Mouse (Mus musculus): ENCODE data around the gene Nfxl1. TPM values are rescaled to one million over a fixed set of nuclear protein-coding genes. Genes with fewer than 3 reads are reported as not detected.
"Not testable (repeated sequence)": the region's sequence is repeated elsewhere in the genome, so short reads cannot be mapped to it uniquely, and the experiment has no call there.

The Nfxl1 gene
- 3.5 TPM in 2 replicates for polyA plus RNA-seq (2012; ENCODE audit: insufficient read depth, insufficient read length, missing spikeins)

DNA sequence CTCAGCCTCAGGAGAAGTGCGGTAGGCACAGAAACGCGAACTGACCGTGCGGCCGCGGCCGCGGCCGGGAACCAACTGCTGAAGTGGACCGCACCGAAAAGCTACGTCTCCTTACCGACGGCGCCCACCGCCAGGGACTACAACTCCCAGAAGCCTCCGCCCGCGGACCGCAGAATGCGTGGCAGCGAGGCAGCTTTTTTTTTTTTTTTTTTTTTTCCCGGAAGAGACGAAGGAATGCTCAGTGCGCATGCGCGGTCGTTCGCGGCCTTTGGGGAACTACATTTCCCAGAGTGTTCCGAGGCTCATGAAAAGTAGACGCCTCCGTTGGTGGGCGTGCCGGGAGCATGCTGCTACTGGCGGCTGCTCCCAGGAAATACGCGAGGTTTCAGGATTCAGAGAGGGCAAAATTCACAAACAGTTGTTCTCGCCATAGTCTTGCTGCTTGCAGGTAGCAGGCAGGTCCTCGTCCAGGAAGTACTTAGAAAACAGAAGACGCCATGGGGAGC lies at the start of gene Nfxl1:
TSS of gene Nfxl1 (minus strand) at position 141 of the 506 bp plus-strand sequence.
- H3K4me1 ChIP-seq (ENCODE audit: control insufficient read depth, insufficient read depth, insufficient read length, low read length): no peaks in the 10 kb centered on the region
- H3K27ac ChIP-seq (replicated peaks; ENCODE audit: low read depth, low read length): peak within 1 kb of the TSS; percentile 10; the same call in 1 of the 2 replicates
- peak within 1 kb of the TSS; percentile 86 for H3K4me3 ChIP-seq (ENCODE audit: insufficient read depth, low read depth, low read length)

DNA sequence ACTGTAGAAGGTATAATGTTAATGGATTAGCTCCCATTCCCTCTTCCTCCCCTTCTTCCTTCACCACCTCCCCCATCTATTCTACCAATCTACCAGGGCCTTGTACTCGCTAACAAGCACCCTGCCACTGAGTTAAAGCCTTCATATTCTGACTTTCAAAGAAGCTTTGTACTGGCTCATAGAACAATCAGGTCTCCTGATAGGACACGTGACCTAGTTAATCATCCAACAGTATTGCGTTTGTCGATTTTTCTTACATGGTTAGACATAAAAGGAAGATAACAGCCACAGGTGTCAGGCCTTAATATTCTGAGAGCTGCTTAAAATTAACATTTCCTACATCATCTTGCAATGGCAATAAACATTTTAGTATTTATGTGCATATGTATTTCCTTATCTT lies 43.7 kb upstream of the Nfxl1 start:
- Histone ChIP-seq H3K4me1 (ENCODE audit: control insufficient read depth, insufficient read depth, insufficient read length, low read length) (no peaks in the 10 kb centered on the region), H3K4me3 (ENCODE audit: insufficient read depth, low read depth, low read length) (no peak overlapping the region), H3K27ac (replicated peaks; ENCODE audit: low read depth, low read length) (no peak overlapping the region)

DNA sequence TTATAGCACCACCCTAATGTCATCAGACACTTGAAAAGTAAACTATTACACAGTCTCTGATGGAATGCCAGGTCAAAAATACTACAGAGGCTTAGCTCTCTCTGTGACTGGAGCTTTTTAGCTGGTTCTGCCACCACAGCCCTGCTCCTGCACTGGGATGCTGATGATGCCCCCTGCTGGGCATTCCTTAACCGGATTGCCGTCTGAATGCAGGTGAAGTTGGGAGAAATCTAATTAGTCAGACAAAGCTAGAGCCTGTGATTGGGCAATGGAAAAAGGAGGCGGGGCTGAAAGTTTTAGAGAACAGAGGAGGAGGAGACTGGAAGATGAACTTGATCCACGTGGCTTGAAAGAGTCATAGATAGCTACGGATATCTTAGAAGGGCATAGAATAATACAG lies 41.5 kb upstream of the Nfxl1 start:
- Histone ChIP-seq H3K27ac (replicated peaks; ENCODE audit: low read depth, low read length) (no peak overlapping the region), H3K4me1 (ENCODE audit: control insufficient read depth, insufficient read depth, insufficient read length, low read length) (no peaks in the 10 kb centered on the region), H3K4me3 (ENCODE audit: insufficient read depth, low read depth, low read length) (no peak overlapping the region)

DNA sequence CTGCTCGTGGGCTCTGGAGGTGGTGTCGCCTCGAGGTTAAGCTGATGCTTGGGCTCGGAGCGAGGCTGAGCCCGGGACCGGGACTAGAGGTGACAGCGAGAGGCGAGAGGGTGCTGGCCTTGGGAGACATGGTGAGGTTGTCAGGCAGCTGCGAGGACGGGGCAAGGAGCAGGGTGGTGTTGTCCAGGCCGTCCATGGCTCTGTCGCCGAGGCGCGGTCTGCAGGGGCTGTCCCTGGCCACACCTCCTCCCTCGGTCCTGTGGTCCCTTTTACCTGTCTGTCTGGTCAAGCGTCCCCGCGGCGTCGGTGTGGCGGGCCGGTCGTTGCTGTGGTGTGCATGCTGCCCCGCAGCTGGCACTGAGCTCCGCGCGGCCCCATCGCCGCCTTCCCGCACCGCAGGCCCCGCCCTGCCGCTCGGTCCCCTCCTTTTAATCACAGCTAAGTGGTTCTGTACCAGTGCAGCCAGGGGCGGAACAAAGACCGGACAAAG lies 27.8 kb upstream of the Nfxl1 start, which contains the start of gene Gm5868:
TSS of gene Gm5868 (minus strand) at position 360 of the 490 bp plus-strand sequence.
- Histone ChIP-seq H3K4me1 (ENCODE audit: control insufficient read depth, insufficient read depth, insufficient read length, low read length) (no peaks in the 10 kb centered on the region), H3K27ac (replicated peaks; ENCODE audit: low read depth, low read length) (no peak within 1 kb of the TSS), H3K4me3 (ENCODE audit: insufficient read depth, low read depth, low read length) (0 out of 2 replicates have a peak within 1 kb of the TSS, but pooled peaks have one; percentile 7)

DNA sequence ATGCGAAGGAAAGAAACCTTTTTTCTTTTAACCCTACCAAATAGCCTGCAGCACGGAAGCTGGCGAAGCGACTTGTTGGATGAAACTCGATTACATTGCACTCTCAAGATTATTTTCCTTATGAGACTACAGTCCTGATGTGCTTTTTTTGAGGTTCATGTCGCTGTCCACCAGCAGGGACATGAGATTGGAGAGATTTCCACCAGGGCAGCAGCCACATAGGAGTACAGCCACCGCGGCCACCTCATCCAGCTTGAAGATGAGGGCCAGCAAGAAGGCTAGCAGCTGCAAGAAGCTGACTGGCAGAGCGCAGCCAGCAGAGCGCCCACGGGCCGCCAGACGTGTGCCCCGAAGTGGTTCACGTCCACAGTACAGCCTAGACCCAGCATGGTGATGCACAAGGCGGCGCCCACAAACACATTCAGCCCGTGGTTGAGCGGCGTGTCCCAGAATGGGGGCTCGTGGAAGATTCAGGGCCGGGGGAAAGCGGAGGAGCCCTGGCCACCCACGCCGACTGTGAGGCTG lies 27.2 kb upstream of the Nfxl1 start:
- not testable (repeated sequence) for H3K4me1 ChIP-seq (ENCODE audit: control insufficient read depth, insufficient read depth, insufficient read length, low read length); H3K4me3 ChIP-seq (ENCODE audit: insufficient read depth, low read depth, low read length); H3K27ac ChIP-seq (replicated peaks; ENCODE audit: low read depth, low read length)

DNA sequence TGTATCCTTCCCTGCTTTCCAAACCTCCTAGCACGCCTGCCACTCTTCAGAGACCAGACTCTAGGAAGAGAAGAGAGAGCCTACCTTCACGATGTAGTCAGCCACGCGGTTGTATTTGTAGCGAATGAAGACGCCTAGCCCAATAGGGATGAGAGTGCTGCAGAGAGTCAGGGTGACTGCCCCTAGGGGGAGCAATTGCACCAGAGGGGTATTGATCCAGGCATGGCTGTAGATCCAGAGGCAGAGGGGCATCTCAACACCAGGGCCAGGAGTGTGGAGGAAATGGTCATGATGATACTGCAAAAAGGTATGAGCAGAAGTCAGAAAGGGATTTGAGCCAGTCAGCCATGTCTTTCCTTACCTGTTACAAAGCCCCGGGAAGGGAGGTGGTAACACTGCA lies 26.6 kb upstream of the Nfxl1 start:
- H3K4me3 ChIP-seq (ENCODE audit: insufficient read depth, low read depth, low read length); H3K27ac ChIP-seq (replicated peaks; ENCODE audit: low read depth, low read length); H3K4me1 ChIP-seq (ENCODE audit: control insufficient read depth, insufficient read depth, insufficient read length, low read length): not testable (repeated sequence)

DNA sequence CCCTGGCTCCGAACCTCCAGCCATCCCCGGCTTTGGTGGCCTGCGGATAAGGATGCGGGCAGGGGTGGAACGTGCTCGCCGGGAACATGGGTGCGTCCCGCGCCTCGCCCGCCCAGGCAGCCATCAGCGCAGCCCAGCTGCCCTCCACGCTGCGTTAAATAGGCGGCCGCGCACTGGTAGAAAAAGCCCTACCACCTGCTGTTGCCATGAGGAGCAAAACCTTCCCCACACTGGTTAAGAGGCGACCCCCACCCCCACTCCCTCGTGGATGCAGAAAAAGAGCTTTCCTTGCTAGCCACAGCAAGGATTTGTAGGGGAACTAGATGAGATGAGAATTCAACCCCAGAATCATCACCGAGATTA lies 21.5 kb upstream of the Nfxl1 start, which contains the start of gene Zar1:
TSS of gene Zar1 (minus strand) at position 285 of the 363 bp plus-strand sequence.
- H3K27ac ChIP-seq (replicated peaks; ENCODE audit: low read depth, low read length); H3K4me1 ChIP-seq (ENCODE audit: control insufficient read depth, insufficient read depth, insufficient read length, low read length): not testable (repeated sequence)
- H3K4me3 ChIP-seq (ENCODE audit: insufficient read depth, low read depth, low read length): peak within 1 kb of the TSS; percentile 44; the same call in 1 of the 2 replicates

DNA sequence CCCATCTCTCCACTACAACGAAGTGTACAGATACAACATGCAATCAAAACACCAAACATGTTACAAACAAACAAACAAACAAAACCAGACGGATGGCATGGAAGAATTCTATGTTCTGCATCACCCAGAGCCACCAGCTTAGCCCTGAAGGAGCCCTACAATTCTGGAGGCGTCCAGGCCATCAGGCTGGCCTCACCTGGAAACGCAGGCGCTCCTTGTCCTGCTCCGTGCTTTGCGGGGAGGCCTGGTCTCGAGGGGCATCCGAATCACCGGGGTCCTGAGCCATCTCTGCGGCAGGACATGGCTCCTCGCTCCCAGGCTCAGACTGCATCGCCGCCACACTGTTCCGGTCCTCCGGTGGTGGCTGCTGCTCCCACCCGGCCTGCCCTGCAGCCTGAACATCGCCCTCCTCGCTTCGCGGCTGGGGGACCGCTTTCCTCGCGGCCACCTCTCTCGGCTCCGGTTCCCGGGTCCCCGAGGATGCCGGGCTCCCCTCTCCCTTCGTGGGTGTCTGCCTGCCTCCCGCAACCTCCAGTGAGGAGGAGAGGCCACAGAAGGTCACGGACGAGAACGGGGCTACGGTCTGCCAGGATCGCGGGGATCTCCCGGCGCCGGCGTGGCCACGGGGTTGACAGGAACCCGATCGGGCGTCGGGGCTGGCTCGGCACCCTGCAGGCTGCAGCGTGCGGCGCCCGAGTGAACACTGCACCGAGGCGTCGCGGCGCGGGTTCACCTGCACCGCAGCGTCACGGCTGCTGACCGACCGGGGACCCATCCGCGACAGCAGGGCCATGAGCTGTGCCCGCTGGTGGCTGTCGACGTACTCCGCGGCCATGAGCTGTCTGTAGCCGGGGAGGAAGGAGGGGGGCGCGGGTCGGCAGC lies 20.8 kb upstream of the Nfxl1 start:
- peak overlapping the region; percentile 44; the same call in 1 of the 2 replicates for H3K4me3 ChIP-seq (ENCODE audit: insufficient read depth, low read depth, low read length)
- H3K27ac ChIP-seq (replicated peaks; ENCODE audit: low read depth, low read length); H3K4me1 ChIP-seq (ENCODE audit: control insufficient read depth, insufficient read depth, insufficient read length, low read length): not testable (repeated sequence)

DNA sequence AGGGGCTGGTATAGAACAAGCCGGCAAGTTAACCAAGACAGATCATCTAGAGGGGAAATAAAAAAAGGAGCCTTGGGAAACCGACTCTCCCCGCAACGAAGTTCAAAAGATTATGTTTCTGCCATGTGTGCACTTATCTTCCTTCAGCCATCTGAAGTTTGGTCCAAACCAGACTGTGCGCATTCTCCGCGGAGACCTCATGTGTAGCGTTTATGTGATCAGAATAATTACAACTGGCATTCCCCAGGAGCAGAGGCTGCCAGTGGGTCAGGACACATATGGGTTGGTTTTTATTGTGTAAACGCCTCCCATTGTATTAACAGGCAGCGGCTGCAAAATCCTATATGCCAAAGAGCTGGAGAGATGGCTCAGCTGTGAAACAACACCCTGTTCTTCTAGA lies 20.1 kb upstream of the Nfxl1 start:
- not testable (repeated sequence) for H3K27ac ChIP-seq (replicated peaks; ENCODE audit: low read depth, low read length); H3K4me1 ChIP-seq (ENCODE audit: control insufficient read depth, insufficient read depth, insufficient read length, low read length); H3K4me3 ChIP-seq (ENCODE audit: insufficient read depth, low read depth, low read length)

DNA sequence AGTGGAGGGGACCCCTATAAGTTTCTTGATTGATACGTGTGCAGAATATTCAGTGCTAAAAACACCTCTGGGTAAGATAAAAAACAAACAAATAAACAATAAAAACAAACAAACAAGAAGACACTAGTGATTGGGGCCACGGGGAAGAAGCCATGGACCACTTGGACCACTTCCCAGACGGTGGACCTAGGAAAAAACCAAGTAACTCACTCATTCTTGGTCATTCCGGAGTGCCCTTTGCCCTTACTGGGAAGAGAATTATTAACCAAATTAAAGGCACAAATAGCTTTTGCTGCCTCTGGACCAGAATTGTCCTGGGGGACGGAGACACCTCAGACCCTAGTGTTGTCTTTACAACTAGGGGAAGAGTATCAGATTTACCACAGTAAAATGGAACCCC lies 6.1 kb upstream of the Nfxl1 start:
- Histone ChIP-seq H3K4me1 (ENCODE audit: control insufficient read depth, insufficient read depth, insufficient read length, low read length) (no peaks in the 10 kb centered on the region), H3K4me3 (ENCODE audit: insufficient read depth, low read depth, low read length) (no peak overlapping the region), H3K27ac (replicated peaks; ENCODE audit: low read depth, low read length) (no peak overlapping the region)

DNA sequence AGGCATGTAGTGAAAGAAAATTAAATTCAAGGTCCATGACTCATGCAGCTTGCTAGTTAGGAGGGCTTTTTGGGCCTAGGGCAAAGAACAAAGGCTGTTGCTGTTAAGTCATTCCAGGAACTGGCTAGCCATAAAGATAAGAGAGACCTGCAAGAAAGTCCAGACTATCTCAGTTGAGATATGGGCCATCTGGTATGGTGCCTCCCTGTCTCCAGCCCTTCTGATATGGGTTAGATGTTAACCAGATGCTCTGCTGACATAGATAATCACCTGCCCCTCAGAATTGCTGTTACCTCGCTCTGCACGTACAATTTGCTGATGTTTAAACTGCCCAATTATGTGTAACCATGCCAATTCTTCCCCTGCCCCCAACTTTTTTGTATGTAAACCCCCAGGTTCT lies 3.7 kb upstream of the Nfxl1 start:
- H3K4me3 ChIP-seq (ENCODE audit: insufficient read depth, low read depth, low read length); H3K4me1 ChIP-seq (ENCODE audit: control insufficient read depth, insufficient read depth, insufficient read length, low read length); H3K27ac ChIP-seq (replicated peaks; ENCODE audit: low read depth, low read length): not testable (repeated sequence)

DNA sequence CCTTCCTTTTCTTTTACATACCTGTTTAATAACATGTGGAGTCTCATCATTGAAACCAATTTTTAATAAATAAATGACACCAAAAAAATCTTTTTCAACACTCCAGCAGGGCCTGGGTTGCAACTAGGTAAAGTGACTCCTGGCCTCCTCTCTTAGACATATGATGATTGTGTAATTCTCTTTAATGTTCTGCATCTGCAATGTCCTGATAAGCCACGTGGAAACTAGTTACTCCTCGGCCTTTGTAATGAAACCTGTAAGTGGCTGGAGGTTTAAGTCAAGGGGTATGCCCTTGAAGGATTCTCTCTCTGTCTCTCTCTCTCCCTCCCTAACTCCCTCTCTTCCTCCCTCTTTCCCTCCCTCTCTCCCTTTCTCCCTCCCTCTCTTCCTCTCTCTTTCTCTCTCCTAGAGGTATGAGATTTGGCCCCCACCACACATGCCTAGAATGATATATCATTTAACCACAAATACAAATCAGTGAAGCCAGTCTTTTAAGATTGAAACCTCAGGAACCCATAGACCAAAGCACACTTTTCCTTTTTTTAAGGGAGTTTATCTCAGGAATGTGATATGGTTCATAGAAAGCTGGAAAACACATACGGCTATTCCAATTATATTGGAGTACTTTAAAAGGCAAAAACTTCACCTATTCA lies 1.6 kb upstream of the Nfxl1 start:
- H3K4me3 ChIP-seq (ENCODE audit: insufficient read depth, low read depth, low read length): no peak overlapping the region
- H3K27ac ChIP-seq (replicated peaks; ENCODE audit: low read depth, low read length): no peak overlapping the region
- no peaks in the 10 kb centered on the region for H3K4me1 ChIP-seq (ENCODE audit: control insufficient read depth, insufficient read depth, insufficient read length, low read length)

DNA sequence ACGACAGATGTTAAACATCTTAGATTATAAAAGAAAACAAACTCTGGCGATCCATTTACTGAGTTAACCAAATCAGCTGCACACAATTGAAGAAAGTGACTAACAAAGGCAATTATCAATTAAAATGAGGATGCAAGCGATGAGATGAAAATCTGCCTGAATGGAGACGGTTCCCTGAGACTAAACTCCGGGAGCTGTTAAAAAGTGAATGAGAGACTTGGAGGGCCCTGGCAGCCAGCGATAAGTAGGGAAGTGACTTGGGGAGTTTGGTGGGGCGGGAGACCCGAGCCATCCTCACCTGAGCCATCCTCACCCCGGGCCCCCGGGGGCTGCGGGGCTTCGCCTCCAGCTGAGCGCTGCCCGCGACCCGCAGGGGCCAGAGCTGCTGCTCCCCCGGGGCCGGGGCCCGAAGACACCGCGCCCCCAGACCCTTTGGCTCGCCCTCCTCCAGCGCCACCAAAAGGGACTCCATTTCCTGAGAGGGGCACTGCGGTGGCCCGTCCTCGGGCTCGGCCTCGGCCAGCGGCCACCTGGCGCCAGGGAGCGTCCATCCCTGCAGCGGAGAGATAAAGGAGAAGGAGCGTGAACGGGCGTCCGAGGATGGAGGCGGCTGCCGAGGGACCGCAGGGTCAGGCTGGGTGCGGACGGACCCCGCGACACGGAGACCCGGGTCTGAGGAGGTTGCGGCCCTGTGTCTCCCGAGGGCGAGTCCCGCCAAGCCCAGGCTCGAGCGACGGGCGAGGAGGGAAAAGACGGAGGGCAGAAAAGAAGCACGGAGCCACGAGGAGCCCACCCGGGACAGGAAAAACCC lies 563 bp downstream of the Nfxl1 start:
- 0 out of 2 replicates have a peak overlapping the region, but pooled peaks have one; percentile 10 for H3K27ac ChIP-seq (replicated peaks; ENCODE audit: low read depth, low read length)
- no peaks in the 10 kb centered on the region for H3K4me1 ChIP-seq (ENCODE audit: control insufficient read depth, insufficient read depth, insufficient read length, low read length)
- peak overlapping the region; percentile 86 for H3K4me3 ChIP-seq (ENCODE audit: insufficient read depth, low read depth, low read length)

DNA sequence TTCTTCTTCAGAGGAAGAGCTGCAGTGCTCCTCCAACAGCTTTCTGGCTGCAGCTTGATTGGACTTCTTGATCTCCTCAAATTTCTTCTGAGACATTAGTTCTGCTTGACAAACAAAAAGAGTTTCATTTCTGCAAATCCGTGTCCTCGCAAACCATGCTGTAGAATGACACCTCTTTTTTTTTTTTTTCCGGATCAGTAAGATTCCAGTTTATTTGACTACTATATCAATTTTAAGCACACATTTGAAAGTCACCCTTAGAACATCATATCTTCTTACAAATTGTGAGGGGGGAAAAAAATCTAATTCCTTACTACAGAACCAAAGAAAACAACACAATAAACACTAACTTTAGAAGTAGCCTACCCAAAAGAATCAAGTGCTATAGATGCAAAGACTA lies 3.2 kb downstream of the Nfxl1 start:
- Histone ChIP-seq H3K27ac (replicated peaks; ENCODE audit: low read depth, low read length) (no peak overlapping the region), H3K4me1 (ENCODE audit: control insufficient read depth, insufficient read depth, insufficient read length, low read length) (no peaks in the 10 kb centered on the region), H3K4me3 (ENCODE audit: insufficient read depth, low read depth, low read length) (no peak overlapping the region)
